Mouse (Mus musculus) embryonic facial prominence, embryonic 14.5 days (tissue): ENCODE measurements around the gene Cdsn. TPM values are rescaled to one million over a fixed set of nuclear protein-coding genes. Genes with fewer than 3 reads are reported as not detected.

Source experiments
- ATAC-seq: fragments of 200-750 bp; cut with Nextera tagmentation; 2 replicates; pipeline ENCODE4 v1.8.0; 2017; ENCODE audit warnings: low read depth, moderate number of reproducible peaks, moderate TSS enrichment
- DNase-seq: peaks from one replicate; pipeline ENCODE4 v3.0.0-alpha.2; 2015; ENCODE audit warnings: low spot score
- H3K27ac ChIP-seq: fragments of 300-500 bp; sonication (generic); replicated peaks from 2 replicates; pipeline ENCODE4 v1.5.1; 2014; ENCODE audit warnings: low read depth, mild to moderate bottlenecking, low read length, moderate library complexity
- H3K27me3 ChIP-seq: fragments of 300-500 bp; sonication (generic); replicated peaks from 2 replicates; pipeline ENCODE4 v1.6.1; 2014; ENCODE audit warnings: low read length; ENCODE audit not compliant: control insufficient read depth, insufficient read depth
- H3K36me3 ChIP-seq: fragments of 300-500 bp; sonication (generic); 2 replicates; pipeline ENCODE4 v1.6.1; 2014; ENCODE audit warnings: low read length, mixed read lengths; ENCODE audit not compliant: control insufficient read depth, insufficient read depth
- H3K4me1 ChIP-seq: fragments of 300-500 bp; sonication (generic); 2 replicates; pipeline ENCODE4 v1.6.1; 2014; ENCODE audit warnings: antibody characterized with exemption, low read length; ENCODE audit not compliant: control insufficient read depth, insufficient read depth
- H3K4me2 ChIP-seq: fragments of 300-500 bp; sonication (generic); 2 replicates; pipeline ENCODE4 v1.6.1; 2014; ENCODE audit warnings: low read depth, mild to moderate bottlenecking, low read length, moderate library complexity, mixed read lengths
- H3K4me3 ChIP-seq: fragments of 300-500 bp; sonication (generic); 2 replicates; pipeline ENCODE4 v1.5.1; 2014; ENCODE audit warnings: low read depth, mild to moderate bottlenecking, low read length
- H3K9ac ChIP-seq: fragments of 300-500 bp; sonication (generic); 2 replicates; pipeline ENCODE4 v1.6.1; 2014; ENCODE audit warnings: low read depth, mild to moderate bottlenecking, low read length, moderate library complexity, mixed read lengths
- H3K9me3 ChIP-seq: fragments of 300-500 bp; sonication (generic); 2 replicates; pipeline ENCODE4 v1.6.1; 2016; ENCODE audit warnings: low read length; ENCODE audit not compliant: control insufficient read depth
- WGBS: fragments of 180-500 bp; shearing (Covaris S2); extraction: QIAGEN DNeasy Blood & Tissue Kit; methylation state at CpG from one replicate; pipeline ENCODE4 v1.1.7; 2014; 5-methylcytosine and 5-hydroxymethylcytosine counted together
- polyA plus RNA-seq: library from polyadenylated mRNA; unstranded; fragments of >200 nt; fragmentation: Nextera tagmentation; extraction: Ambion mirVana; gene quantifications from 2 replicates; pipeline ENCODE4 v1.2.1, GENCODE M21; 2014

Cdsn gene
- polyA plus RNA-seq, 1 experiment from 2014 or later: 1.3 TPM

- WGBS: 81% methylated on average over 9 of the region's 9 CpGs
- H3K9me3 ChIP-seq: no peaks in the 10 kb centered on the region
- no peak overlapping the region for H3K4me3 ChIP-seq
- DNase-seq (no peak), ATAC-seq (no peak)
- peaks cover 72% of the 10 kb centered on the region for H3K36me3 ChIP-seq
- no peaks in the 10 kb centered on the region for H3K27me3 ChIP-seq
- H3K9ac ChIP-seq: no peak overlapping the region
- no peak overlapping the region for H3K27ac ChIP-seq
- no peak overlapping the region for H3K4me2 ChIP-seq
- H3K4me1 ChIP-seq: no peaks in the 10 kb centered on the region
Observed at GRCm38 (mm10) chr17:35524354-35524753, 27.6 kb upstream of the Cdsn start.

- Histone ChIP-seq H3K9me3 (no peaks in the 10 kb centered on the region), H3K9ac (no peak overlapping the region), H3K27ac (no peak overlapping the region), H3K27me3 (no peaks in the 10 kb centered on the region), H3K36me3 (peaks cover 79% of the 10 kb centered on the region), H3K4me3 (no peak overlapping the region), H3K4me2 (no peak overlapping the region), H3K4me1 (no peaks in the 10 kb centered on the region)
- 77% methylated on average over 8 of the region's 8 CpGs for WGBS
- no peak for DNase-seq
- no peak for ATAC-seq
Observed at GRCm38 (mm10) chr17:35526644-35527043, 25.3 kb upstream of the Cdsn start.

GRCm38 (mm10) chr17:35532360-35532759 is 19.6 kb upstream of the Cdsn start:
- Histone ChIP-seq H3K36me3 (peaks cover 34% of the 10 kb centered on the region), H3K9ac (no peak overlapping the region), H3K4me1 (no peaks in the 10 kb centered on the region), H3K27me3 (no peaks in the 10 kb centered on the region), H3K4me3 (no peak overlapping the region), H3K9me3 (no peaks in the 10 kb centered on the region), H3K27ac (no peak overlapping the region), H3K4me2 (no peak overlapping the region)
- no peak for DNase-seq
- 15% methylated on average over 3 of the region's 3 CpGs for WGBS
- no peak for ATAC-seq

- no peak within 1 kb of the TSS for H3K9ac ChIP-seq
- H3K4me3 ChIP-seq: no peak within 1 kb of the TSS
- no peaks in the 10 kb centered on the region for H3K27me3 ChIP-seq
- no peak within 1 kb of the TSS for H3K4me2 ChIP-seq
- ATAC-seq: no peak
- 47% methylated on average over 7 of the region's 7 CpGs for WGBS
- H3K27ac ChIP-seq: no peak within 1 kb of the TSS
- H3K4me1 ChIP-seq: no peaks in the 10 kb centered on the region
- peaks cover 32% of the 10 kb centered on the region for H3K36me3 ChIP-seq
- H3K9me3 ChIP-seq: no peaks in the 10 kb centered on the region
- no peak for DNase-seq
Observed at GRCm38 (mm10) chr17:35532901-35533300, 19.0 kb upstream of the Cdsn start, which contains the start of gene Psors1c2. Psors1c2 (plus strand) TSS chr17:35533201.

GRCm38 (mm10) chr17:35534343-35534742 is 17.6 kb upstream of the Cdsn start:
- H3K27me3 ChIP-seq: no peaks in the 10 kb centered on the region
- ATAC-seq (peak; percentile 78), DNase-seq (peak; percentile 85)
- no peak overlapping the region for H3K4me3 ChIP-seq
- H3K9me3 ChIP-seq: no peaks in the 10 kb centered on the region
- H3K4me2 ChIP-seq: no peak overlapping the region
- 9% methylated on average over 6 of the region's 6 CpGs for WGBS
- no peak overlapping the region for H3K9ac ChIP-seq
- no peak overlapping the region for H3K27ac ChIP-seq
- peaks cover 17% of the 10 kb centered on the region for H3K36me3 ChIP-seq
- no peaks in the 10 kb centered on the region for H3K4me1 ChIP-seq

- no peaks in the 10 kb centered on the region for H3K27me3 ChIP-seq
- DNase-seq (no peak), ATAC-seq (no peak)
- H3K9ac ChIP-seq: no peak overlapping the region
- no peaks in the 10 kb centered on the region for H3K9me3 ChIP-seq
- H3K4me3 ChIP-seq: no peak overlapping the region
- no peak overlapping the region for H3K4me2 ChIP-seq
- H3K36me3 ChIP-seq: no peaks in the 10 kb centered on the region
- no peaks in the 10 kb centered on the region for H3K4me1 ChIP-seq
- no peak overlapping the region for H3K27ac ChIP-seq
- 83% methylated on average over 4 of the region's 4 CpGs for WGBS
Observed at GRCm38 (mm10) chr17:35537421-35537820, 14.5 kb upstream of the Cdsn start.

GRCm38 (mm10) chr17:35538476-35538875 is 13.5 kb upstream of the Cdsn start:
- ATAC-seq: no peak
- DNase-seq: no peak
- Histone ChIP-seq H3K9me3 (no peaks in the 10 kb centered on the region), H3K36me3 (no peaks in the 10 kb centered on the region), H3K4me2 (no peak overlapping the region), H3K27me3 (no peaks in the 10 kb centered on the region), H3K9ac (no peak overlapping the region), H3K4me1 (no peaks in the 10 kb centered on the region), H3K4me3 (no peak overlapping the region), H3K27ac (no peak overlapping the region)
- WGBS: 74% methylated on average over 1 of the region's 1 CpGs

- Histone ChIP-seq H3K9me3 (no peaks in the 10 kb centered on the region), H3K36me3 (no peaks in the 10 kb centered on the region), H3K27me3 (no peaks in the 10 kb centered on the region), H3K4me3 (no peak overlapping the region), H3K4me1 (no peaks in the 10 kb centered on the region), H3K4me2 (no peak overlapping the region), H3K9ac (no peak overlapping the region), H3K27ac (no peak overlapping the region)
- DNase-seq: no peak
- WGBS: 45% methylated on average over 10 of the region's 10 CpGs
- no peak for ATAC-seq
Observed at GRCm38 (mm10) chr17:35539540-35539939, 12.4 kb upstream of the Cdsn start.

GRCm38 (mm10) chr17:35542761-35543411 is 9.0 kb upstream of the Cdsn start:
- no peaks in the 10 kb centered on the region for H3K27me3 ChIP-seq
- H3K27ac ChIP-seq: no peak overlapping the region
- H3K4me2 ChIP-seq: no peak overlapping the region
- no peak for ATAC-seq
- H3K9me3 ChIP-seq: no peaks in the 10 kb centered on the region
- no peak for DNase-seq
- no peak overlapping the region for H3K4me3 ChIP-seq
- 78% methylated on average over 15 of the region's 15 CpGs for WGBS
- H3K4me1 ChIP-seq: no peaks in the 10 kb centered on the region
- H3K36me3 ChIP-seq: no peaks in the 10 kb centered on the region
- no peak overlapping the region for H3K9ac ChIP-seq
